Mouse (Mus musculus) hindbrain, embryonic 11.5 days (tissue): ENCODE data around the gene Nop53. TPM values are rescaled to one million over a fixed set of nuclear protein-coding genes. Genes with fewer than 3 reads are reported as not detected.
A peak's percentile ranks its signal among the peaks of the same experiment; 100 is the strongest.

Source experiments
- ATAC-seq: fragments of 200-750 bp; cut with Nextera tagmentation; 2 replicates; pipeline ENCODE4 v1.8.0; 2017; ENCODE audit warnings: mild to moderate bottlenecking, moderate TSS enrichment, moderate library complexity; ENCODE audit not compliant: low FRiP score
- DNase-seq: peaks from one replicate; pipeline ENCODE4 v3.0.0-alpha.2; 2015; ENCODE audit warnings: low spot score
- H3K27ac ChIP-seq: fragments of 300-500 bp; sonication (generic); 2 replicates; pipeline ENCODE4 v1.5.1; 2014; ENCODE audit warnings: mild to moderate bottlenecking, low read depth, low read length
- H3K27me3 ChIP-seq: fragments of 300-500 bp; sonication (generic); 2 replicates; pipeline ENCODE4 v1.6.1; 2014; ENCODE audit warnings: mild to moderate bottlenecking, low read length, moderate library complexity, mixed read lengths; ENCODE audit not compliant: control insufficient read depth, insufficient read depth
- H3K36me3 ChIP-seq: fragments of 300-500 bp; sonication (generic); 2 replicates; pipeline ENCODE4 v1.6.1; 2014; ENCODE audit warnings: mild to moderate bottlenecking, low read length, moderate library complexity, mixed read lengths; ENCODE audit not compliant: control insufficient read depth, insufficient read depth
- H3K4me1 ChIP-seq: fragments of 300-500 bp; sonication (generic); replicated peaks from 2 replicates; pipeline ENCODE4 v1.6.1; 2014; ENCODE audit warnings: low read length, mixed read lengths; ENCODE audit not compliant: control insufficient read depth, insufficient read depth
- H3K4me2 ChIP-seq: fragments of 300-500 bp; sonication (generic); replicated peaks from 2 replicates; pipeline ENCODE4 v1.6.1; 2014; ENCODE audit warnings: mild to moderate bottlenecking, low read depth, low read length
- H3K4me3 ChIP-seq: fragments of 300-500 bp; sonication (generic); 2 replicates; pipeline ENCODE4 v1.5.1; 2014; ENCODE audit warnings: low read depth, low read length
- H3K9ac ChIP-seq: fragments of 300-500 bp; sonication (generic); 2 replicates; pipeline ENCODE4 v1.6.1; 2014; ENCODE audit warnings: low read depth, low read length
- H3K9me3 ChIP-seq: fragments of 300-500 bp; sonication (generic); 2 replicates; pipeline ENCODE4 v1.6.1; 2016; ENCODE audit warnings: low read length; ENCODE audit not compliant: control insufficient read depth
- WGBS: fragments of 180-500 bp; shearing (Covaris S2); extraction: QIAGEN DNeasy Blood & Tissue Kit; methylation state at CpG from one replicate; pipeline ENCODE4 v1.1.7; 2014; 5-methylcytosine and 5-hydroxymethylcytosine counted together
- polyA plus RNA-seq: library from polyadenylated mRNA; unstranded; fragments of >200 nt; fragmentation: Nextera tagmentation; extraction: Ambion mirVana; gene quantifications from 2 replicates; pipeline ENCODE4 v1.2.1, GENCODE M21; 2014

Gene Nop53
- polyA plus RNA-seq, 1 experiment from 2014 or later: 180 TPM

DNA sequence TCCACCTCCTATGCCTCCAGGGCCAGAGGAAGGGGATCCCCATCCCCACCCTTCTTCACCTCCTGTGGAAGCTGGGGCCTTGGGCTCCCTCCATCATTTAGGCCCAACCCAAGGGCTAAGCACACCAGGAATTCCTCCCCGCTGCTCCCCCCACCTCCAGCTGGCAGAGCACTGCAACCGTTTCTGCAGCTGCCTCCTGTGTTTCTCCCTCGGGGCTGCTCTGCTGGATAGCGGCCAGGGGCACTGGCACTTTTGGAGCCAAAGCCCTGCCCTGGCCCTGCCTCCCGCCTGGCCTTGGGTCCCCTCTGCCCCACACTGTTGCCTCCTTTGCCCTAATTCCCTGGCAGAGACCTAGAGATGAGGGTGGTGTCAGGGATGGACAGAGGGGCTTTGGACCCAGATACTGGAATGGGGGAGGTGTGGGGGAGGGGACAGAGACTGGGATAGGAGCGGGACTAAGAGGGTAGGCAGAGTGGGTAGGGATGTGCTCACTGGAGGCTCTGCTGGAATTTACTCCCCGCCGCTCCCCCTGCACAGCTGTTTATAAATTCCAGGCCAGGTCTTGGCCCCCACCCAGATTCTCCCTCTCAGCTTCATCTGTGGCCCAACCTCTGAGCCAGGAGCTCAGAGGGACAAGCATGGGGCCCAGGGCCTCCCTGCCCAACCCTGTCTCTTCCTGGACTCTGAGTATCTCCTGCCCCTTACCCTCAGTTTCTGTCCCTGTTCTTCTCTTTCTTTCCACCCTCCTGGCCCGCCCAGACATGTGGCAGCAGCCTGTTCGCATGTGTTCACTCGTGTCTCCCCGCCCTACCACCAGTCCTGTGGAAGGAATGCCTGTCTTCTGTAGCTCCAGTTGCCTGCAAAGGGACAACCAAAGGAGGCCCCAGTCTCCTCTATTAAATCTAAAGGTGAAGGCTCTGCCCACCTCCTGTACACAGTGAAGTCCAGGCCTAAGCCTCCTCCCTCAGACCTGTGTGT, 16.7 kb upstream of the Nop53 start:
- Histone ChIP-seq H3K4me3 (no peak overlapping the region), H3K27ac (no peak overlapping the region), H3K27me3 (no peaks in the 10 kb centered on the region), H3K36me3 (no peaks in the 10 kb centered on the region), H3K4me1 (no peaks in the 10 kb centered on the region; the same call in 1 of the 2 replicates), H3K4me2 (no peak overlapping the region), H3K9ac (no peak overlapping the region), H3K9me3 (no peaks in the 10 kb centered on the region)
- ATAC-seq (no peak), DNase-seq (no peak)
- 32% methylated on average over 12 of the region's 12 CpGs for WGBS

DNA sequence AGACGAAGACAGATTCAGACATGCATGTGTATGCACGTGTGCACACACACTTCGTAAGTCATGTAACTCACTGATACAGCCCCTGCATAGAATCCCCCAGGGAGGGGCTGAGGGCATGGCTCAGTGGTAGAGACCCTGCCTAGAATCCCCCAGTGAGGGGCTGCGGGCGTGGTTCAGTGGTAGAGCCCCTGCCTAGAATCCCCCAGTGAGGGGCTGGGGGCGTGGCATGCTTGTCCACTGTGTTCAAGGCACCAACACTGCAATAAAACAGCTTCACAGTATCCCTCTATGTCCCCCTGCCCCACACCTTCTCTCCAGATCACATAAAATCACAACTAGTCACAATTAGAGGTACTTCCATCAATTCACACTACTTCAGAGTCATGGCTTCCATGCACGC, 15.9 kb upstream of the Nop53 start:
- no peaks in the 10 kb centered on the region for H3K9me3 ChIP-seq
- no peak overlapping the region for H3K4me3 ChIP-seq
- H3K27me3 ChIP-seq: no peaks in the 10 kb centered on the region
- ATAC-seq (no peak), DNase-seq (no peak)
- no peak overlapping the region for H3K9ac ChIP-seq
- no peaks in the 10 kb centered on the region for H3K36me3 ChIP-seq
- no peaks in the 10 kb centered on the region; the same call in 1 of the 2 replicates for H3K4me1 ChIP-seq
- H3K27ac ChIP-seq: no peak overlapping the region
- H3K4me2 ChIP-seq: no peak overlapping the region
- WGBS: 74% methylated on average over 7 of the region's 7 CpGs

DNA sequence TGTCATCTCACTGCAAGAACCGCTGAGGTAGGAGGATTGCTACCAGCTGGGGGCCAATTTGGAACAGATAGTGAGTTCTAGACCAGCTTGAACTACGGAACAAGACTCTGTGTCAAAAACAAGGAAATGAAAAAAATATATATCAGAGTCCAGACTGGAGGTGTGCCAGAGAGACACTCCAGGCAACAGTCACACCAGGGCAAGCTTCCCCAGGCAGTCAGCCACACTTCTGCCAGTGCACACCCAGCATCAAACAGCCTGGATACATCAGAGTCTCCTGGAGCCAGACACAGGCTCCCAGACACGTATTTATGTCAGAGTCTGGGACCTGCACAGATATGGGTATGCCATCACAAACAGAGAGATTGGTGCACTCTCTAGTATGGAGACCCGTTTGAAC, 15.4 kb upstream of the Nop53 start:
- no peaks in the 10 kb centered on the region for H3K9me3 ChIP-seq
- H3K27me3 ChIP-seq: no peaks in the 10 kb centered on the region
- 63% methylated on average over 4 of the region's 4 CpGs for WGBS
- no peak overlapping the region for H3K4me3 ChIP-seq
- H3K9ac ChIP-seq: no peak overlapping the region
- H3K4me2 ChIP-seq: no peak overlapping the region
- H3K27ac ChIP-seq: no peak overlapping the region
- no peaks in the 10 kb centered on the region for H3K36me3 ChIP-seq
- no peak for ATAC-seq
- no peak for DNase-seq
- H3K4me1 ChIP-seq: no peaks in the 10 kb centered on the region; the same call in 1 of the 2 replicates

- Histone ChIP-seq H3K9me3 (no peaks in the 10 kb centered on the region), H3K36me3 (no peaks in the 10 kb centered on the region), H3K27me3 (no peaks in the 10 kb centered on the region), H3K4me3 (no peak overlapping the region), H3K27ac (no peak overlapping the region), H3K4me2 (no peak overlapping the region), H3K4me1 (no peaks in the 10 kb centered on the region; the same call in 1 of the 2 replicates), H3K9ac (no peak overlapping the region)
- no peak for DNase-seq
- 30% methylated on average over 4 of the region's 4 CpGs for WGBS
- no peak for ATAC-seq
Observed at GRCm38 (mm10) chr7:15960691-15961090, 14.8 kb upstream of the Nop53 start.

DNA sequence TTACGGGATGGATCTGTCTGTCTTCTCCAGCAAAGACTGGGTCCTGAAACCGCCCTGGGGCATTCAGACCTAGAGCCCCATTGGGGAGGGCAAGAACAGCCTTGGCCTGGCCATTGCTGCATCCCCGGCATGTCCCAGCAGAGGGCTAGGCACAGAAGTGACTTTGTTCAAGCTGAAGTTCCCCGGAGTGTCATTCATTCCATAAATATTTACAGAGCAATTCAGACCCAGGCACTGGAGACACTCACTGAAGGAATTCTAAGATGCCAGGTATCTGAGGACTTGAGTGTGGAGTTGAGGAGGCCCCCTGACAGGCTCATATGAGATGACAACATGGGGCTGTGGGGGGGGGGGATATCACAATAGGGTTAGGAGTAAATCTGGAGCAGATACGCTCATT, 10.3 kb upstream of the Nop53 start:
- Histone ChIP-seq H3K27ac (no peak overlapping the region), H3K27me3 (no peaks in the 10 kb centered on the region), H3K36me3 (no peaks in the 10 kb centered on the region), H3K9ac (no peak overlapping the region), H3K4me1 (no peaks in the 10 kb centered on the region), H3K4me2 (no peak overlapping the region), H3K4me3 (no peak overlapping the region), H3K9me3 (0 out of 2 replicates have a peak, but pooled peaks cover 2% of the 10 kb centered on the region)
- 74% methylated on average over 5 of the region's 5 CpGs for WGBS
- ATAC-seq: no peak
- DNase-seq: no peak

- Histone ChIP-seq H3K27me3 (no peaks in the 10 kb centered on the region), H3K4me1 (no peaks in the 10 kb centered on the region), H3K36me3 (no peaks in the 10 kb centered on the region), H3K9ac (peak overlapping the region; percentile 31; the same call in 1 of the 2 replicates), H3K27ac (no peak overlapping the region), H3K9me3 (0 out of 2 replicates have a peak, but pooled peaks cover 2% of the 10 kb centered on the region), H3K4me3 (peak overlapping the region; percentile 21), H3K4me2 (peak overlapping the region; percentile 41)
- DNase-seq (no peak), ATAC-seq (no peak)
- WGBS: 28% methylated on average over 7 of the region's 7 CpGs
Observed at GRCm38 (mm10) chr7:15955509-15955908, 9.6 kb upstream of the Nop53 start.

DNA sequence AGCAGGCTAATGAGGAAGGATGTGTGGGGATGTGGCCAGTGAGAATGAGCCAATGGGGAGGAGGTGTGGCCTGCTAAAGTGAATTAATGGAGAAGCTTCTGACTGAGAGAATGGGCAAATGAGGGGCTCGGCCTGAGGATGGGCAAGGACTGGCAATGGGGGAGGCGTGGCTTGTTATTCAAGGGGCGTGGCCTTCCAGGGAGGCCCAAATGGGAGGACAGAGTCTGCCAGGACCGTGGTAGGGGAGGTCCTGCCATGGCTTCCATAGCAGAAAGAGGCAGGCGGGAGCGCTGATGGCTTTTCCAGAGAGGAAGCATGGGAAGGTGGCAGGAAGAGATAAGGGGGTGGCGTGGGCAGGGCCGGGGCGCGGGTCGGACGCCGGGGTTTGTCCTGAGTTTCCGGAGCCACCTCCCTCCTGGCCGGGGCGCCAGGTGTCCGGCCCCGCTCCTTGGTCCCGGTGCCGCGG, 9.1 kb upstream of the Nop53 start:
- ATAC-seq (peak; percentile 68), DNase-seq (peak; percentile 64)
- Histone ChIP-seq H3K27ac (no peak overlapping the region), H3K4me3 (peak overlapping the region; percentile 21), H3K9me3 (0 out of 2 replicates have a peak, but pooled peaks cover 2% of the 10 kb centered on the region), H3K4me2 (peak overlapping the region; percentile 41), H3K4me1 (no peaks in the 10 kb centered on the region), H3K9ac (peak overlapping the region; percentile 31; the same call in 1 of the 2 replicates), H3K36me3 (no peaks in the 10 kb centered on the region), H3K27me3 (no peaks in the 10 kb centered on the region)
- 11% methylated on average over 20 of the region's 21 CpGs for WGBS

DNA sequence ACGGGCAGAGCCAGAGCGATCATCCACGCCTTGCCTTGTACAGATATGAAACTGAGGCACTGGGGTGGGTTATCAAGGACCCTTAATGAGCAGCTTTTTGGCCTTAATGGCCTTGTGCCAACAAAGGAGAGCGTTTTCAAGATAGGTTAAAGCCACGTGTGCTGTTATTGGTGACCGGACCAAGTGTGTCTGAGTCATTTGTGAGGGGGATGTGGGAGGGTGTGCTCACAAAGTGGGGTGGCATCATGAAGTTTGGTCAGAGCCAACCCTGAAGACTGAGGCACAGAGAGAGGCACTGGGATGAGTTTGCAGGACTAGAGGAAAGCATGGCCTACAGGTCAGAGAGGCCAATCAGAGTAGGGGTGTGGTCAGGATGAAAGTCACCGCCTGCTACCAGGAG, 8.6 kb upstream of the Nop53 start:
- Histone ChIP-seq H3K27me3 (no peaks in the 10 kb centered on the region), H3K4me3 (no peak overlapping the region), H3K4me2 (no peak overlapping the region), H3K9me3 (0 out of 2 replicates have a peak, but pooled peaks cover 2% of the 10 kb centered on the region), H3K36me3 (no peaks in the 10 kb centered on the region), H3K4me1 (no peaks in the 10 kb centered on the region), H3K9ac (no peak overlapping the region), H3K27ac (no peak overlapping the region)
- ATAC-seq (no peak; the same call in 1 of the 2 replicates), DNase-seq (no peak)
- WGBS: 90% methylated on average over 7 of the region's 7 CpGs
